Mouse (Mus musculus) kidney, adult 9 months (tissue): ENCODE results near the gene Sesn3.
A peak's percentile ranks its signal among the peaks of the same experiment; 100 is the strongest.

Experiments used
- DNase-seq: peaks from one replicate; pipeline ENCODE4 v3.0.0; 2022

Gene Sesn3

GRCm38 (mm10) chr9:14362068-14362768 is 87.4 kb downstream of the Sesn3 start:
- no peak for DNase-seq

- DNase-seq = peak; percentile 38
Observed at GRCm38 (mm10) chr9:14363540-14363939, 88.7 kb downstream of the Sesn3 start.

- no peak for DNase-seq
Observed at GRCm38 (mm10) chr9:14364719-14365118, 89.9 kb downstream of the Sesn3 start.

GRCm38 (mm10) chr9:14365481-14366125 is 90.7 kb downstream of the Sesn3 start:
- DNase-seq = peak; percentile 29

- no peak for DNase-seq
Observed at GRCm38 (mm10) chr9:14367850-14368249, 93.0 kb downstream of the Sesn3 start.

GRCm38 (mm10) chr9:14369271-14369670 is 94.4 kb downstream of the Sesn3 start:
- DNase-seq = no peak

GRCm38 (mm10) chr9:14372440-14372839 is 97.6 kb downstream of the Sesn3 start:
- DNase-seq = no peak

- DNase-seq = no peak
Observed at GRCm38 (mm10) chr9:14376149-14376548, 101.3 kb downstream of the Sesn3 start.

- peak; percentile 52 for DNase-seq
Observed at GRCm38 (mm10) chr9:14378151-14378550, 103.3 kb downstream of the Sesn3 start.

GRCm38 (mm10) chr9:14379769-14380385 is 105.0 kb downstream of the Sesn3 start:
- DNase-seq = no peak

- peak; percentile 84 for DNase-seq
Observed at GRCm38 (mm10) chr9:14380386-14381285, 105.8 kb downstream of the Sesn3 start.

- peak; percentile 58 for DNase-seq
Observed at GRCm38 (mm10) chr9:14381353-14382055, 106.6 kb downstream of the Sesn3 start, which contains the start of gene Endod1. Gene Endod1, minus strand, starts transcription at chr9:14381507.

- no peak for DNase-seq
Observed at GRCm38 (mm10) chr9:14382256-14382791, 107.5 kb downstream of the Sesn3 start.
